In genomic region chr16:76040319-76040945, GRCm38 (mm10) we compare ENCODE assay signal across 20 mouse cellular contexts. TPM values are rescaled to one million over a fixed set of nuclear protein-coding genes. Genes with fewer than 3 reads are reported as not detected.
DNase-seq lines count a peak whose midpoint lies in the region; ATAC-seq and TF ChIP-seq lines count a peak whose summit lies in the region.
"Had no signal": no experiment of that assay in that cellular context is flagged by ENCODE, and none has a peak within 500 bp of the region (broad histone marks: within the 10 kb centered on the region; RNA-seq: fewer than 3 reads in every experiment).

No protein-coding gene starts in this region.

- H3K9me3 ChIP-seq in G1E (replicated peaks) = no peaks in the 10 kb centered on the region
- no peaks in the 10 kb centered on the region for H3K9me3 ChIP-seq in liver, embryonic 12.5 days (replicated peaks)
- H3K9me3 ChIP-seq in liver, embryonic 16.5 days (replicated peaks; ENCODE audit: control insufficient read depth, low read length) = no peaks in the 10 kb centered on the region
- no peaks in the 10 kb centered on the region for H3K9me3 ChIP-seq in intestine, postnatal 0 days (ENCODE audit: control insufficient read depth)
- no peaks in the 10 kb centered on the region for H3K9me3 ChIP-seq in forebrain, embryonic 16.5 days (ENCODE audit: control insufficient read depth, low read length)
- H3K9me3 ChIP-seq: embryonic facial prominence, embryonic 10.5 days; forebrain, embryonic 15.5 days; heart, embryonic 13.5 days; hindbrain, embryonic 12.5 days had no signal

- H3K36me3 ChIP-seq in G1E (replicated peaks) = no peaks in the 10 kb centered on the region
- no peaks in the 10 kb centered on the region for H3K36me3 ChIP-seq in liver, embryonic 12.5 days
- no peaks in the 10 kb centered on the region for H3K36me3 ChIP-seq in liver, embryonic 16.5 days (ENCODE audit: control insufficient read depth, insufficient read depth)
- no peaks in the 10 kb centered on the region for H3K36me3 ChIP-seq in intestine, postnatal 0 days (ENCODE audit: control insufficient read depth, insufficient read depth)
- H3K36me3 ChIP-seq in forebrain, embryonic 16.5 days (ENCODE audit: control insufficient read depth, insufficient read depth) = no peaks in the 10 kb centered on the region
- H3K36me3 ChIP-seq: embryonic facial prominence, embryonic 10.5 days; forebrain, embryonic 15.5 days; heart, embryonic 13.5 days; hindbrain, embryonic 12.5 days had no signal

- ATAC-seq in G1E (ENCODE audit: extremely low read depth, insufficient number of reproducible peaks, low FRiP score, poor library complexity, severe bottlenecking) = peak; percentile 50
- ATAC-seq in liver, embryonic 12.5 days = peak; percentile 84
- peak; percentile 27; the same call in 1 of the 2 replicates for ATAC-seq in liver, embryonic 16.5 days (ENCODE audit: low read depth)
- ATAC-seq in megakaryocyte-erythroid progenitor cell, adult 5-6 weeks (replicated peaks; ENCODE audit: low FRiP score, low TSS enrichment, poor library complexity, severe bottlenecking) = peak; percentile 67
- ATAC-seq in intestine, postnatal 0 days = no peak
- ATAC-seq in forebrain, embryonic 16.5 days = no peak
- ATAC-seq: activated CD4-positive, CD25-positive, alpha-beta regulatory T cell, adult 4 months; forebrain, embryonic 15.5 days; hindbrain, embryonic 16.5 days; Patski had no signal

- no peaks in the 10 kb centered on the region for H3K27me3 ChIP-seq in G1E (ENCODE audit: insufficient read depth, low read length)
- no peaks in the 10 kb centered on the region for H3K27me3 ChIP-seq in liver, embryonic 12.5 days (replicated peaks)
- H3K27me3 ChIP-seq in liver, embryonic 16.5 days (ENCODE audit: control insufficient read depth, insufficient read depth, low read depth, low read length) = no peaks in the 10 kb centered on the region
- no peaks in the 10 kb centered on the region for H3K27me3 ChIP-seq in intestine, postnatal 0 days (replicated peaks; ENCODE audit: control insufficient read depth, insufficient read depth, low read length)
- H3K27me3 ChIP-seq in forebrain, embryonic 16.5 days (replicated peaks; ENCODE audit: control insufficient read depth, insufficient read depth, low read length) = no peaks in the 10 kb centered on the region
- H3K27me3 ChIP-seq: forebrain, embryonic 15.5 days; heart, embryonic 13.5 days; hindbrain, embryonic 12.5 days; Patski had no signal

- peaks cover 31% of the 10 kb centered on the region for H3K4me1 ChIP-seq in G1E (ENCODE audit: insufficient read depth, low read depth, low read length)
- peaks cover 18% of the 10 kb centered on the region for H3K4me1 ChIP-seq in liver, embryonic 12.5 days
- no peaks in the 10 kb centered on the region; the same call in 1 of the 2 replicates for H3K4me1 ChIP-seq in liver, embryonic 16.5 days (ENCODE audit: control insufficient read depth, low read depth, low read length)
- H3K4me1 ChIP-seq in intestine, postnatal 0 days (replicated peaks; ENCODE audit: control insufficient read depth, insufficient read depth, low read length) = no peaks in the 10 kb centered on the region
- no peaks in the 10 kb centered on the region for H3K4me1 ChIP-seq in forebrain, embryonic 16.5 days (replicated peaks; ENCODE audit: control insufficient read depth, insufficient read depth, low read length)
- H3K4me1 ChIP-seq: embryonic facial prominence, embryonic 10.5 days; forebrain, embryonic 15.5 days; heart, embryonic 13.5 days; hindbrain, embryonic 12.5 days had no signal

- no peak for DNase-seq in G1E (ENCODE audit: low spot score)
- no peak for DNase-seq in ovary, postnatal 10 days (ENCODE audit: low spot score)
- DNase-seq: adrenal gland, postnatal 14 days; cerebellum, adult 18-20 months; cerebellum, adult 9-11 months; cerebellum, postnatal 36 days; gastrocnemius, postnatal 25 days; heart, postnatal 4 days had no signal

- no peak for TF ChIP-seq CTCF in G1E (IDR thresholded peaks at IDR 0.05; ENCODE audit: low read depth, low read length)
- no peak for TF ChIP-seq CTCF in intestine, postnatal 0 days (IDR thresholded peaks at IDR 0.05; ENCODE audit: low read depth)

- no peak overlapping the region for H3K9ac ChIP-seq in liver, embryonic 12.5 days
- H3K9ac ChIP-seq in liver, embryonic 16.5 days (ENCODE audit: low read depth, low read length) = no peak overlapping the region
- no peak overlapping the region for H3K9ac ChIP-seq in intestine, postnatal 0 days (ENCODE audit: low read depth, low read length)
- H3K9ac ChIP-seq in forebrain, embryonic 16.5 days (replicated peaks; ENCODE audit: low read depth, low read length) = no peak overlapping the region
- H3K9ac ChIP-seq: forebrain, embryonic 15.5 days; heart, embryonic 13.5 days; hindbrain, embryonic 12.5 days had no signal

- no peak overlapping the region for H3K4me2 ChIP-seq in liver, embryonic 12.5 days
- no peak overlapping the region for H3K4me2 ChIP-seq in liver, embryonic 16.5 days (ENCODE audit: low read depth, low read length)
- H3K4me2 ChIP-seq in intestine, postnatal 0 days (replicated peaks; ENCODE audit: low read depth) = no peak overlapping the region
- H3K4me2 ChIP-seq in forebrain, embryonic 16.5 days (ENCODE audit: low read length) = no peak overlapping the region
- H3K4me2 ChIP-seq: forebrain, embryonic 15.5 days; heart, embryonic 13.5 days; hindbrain, embryonic 12.5 days had no signal

- WGBS in liver, embryonic 12.5 days (ENCODE audit: insufficient replicate concordance) = 58% methylated on average over 6 of the region's 6 CpGs
- 46% methylated on average over 6 of the region's 6 CpGs for WGBS in liver, embryonic 16.5 days (ENCODE audit: insufficient replicate concordance)
- WGBS in intestine, postnatal 0 days = 88% methylated on average over 6 of the region's 6 CpGs
- 87% methylated on average over 6 of the region's 6 CpGs for WGBS in forebrain, embryonic 16.5 days

- no peak overlapping the region for H3K4me3 ChIP-seq in G1E (ENCODE audit: low read depth, low read length)
- no peak overlapping the region for H3K4me3 ChIP-seq in liver, embryonic 12.5 days
- no peak overlapping the region for H3K4me3 ChIP-seq in liver, embryonic 16.5 days (ENCODE audit: low read depth, low read length)
- no peak overlapping the region for H3K4me3 ChIP-seq in intestine, postnatal 0 days (ENCODE audit: low read depth, low read length)
- H3K4me3 ChIP-seq in forebrain, embryonic 16.5 days (replicated peaks; ENCODE audit: low read length) = no peak overlapping the region
- H3K4me3 ChIP-seq: embryonic facial prominence, embryonic 10.5 days; forebrain, embryonic 15.5 days; heart, embryonic 13.5 days; hindbrain, embryonic 12.5 days had no signal

- no peak overlapping the region for H3K27ac ChIP-seq in liver, embryonic 12.5 days
- H3K27ac ChIP-seq in liver, embryonic 16.5 days (ENCODE audit: low read length) = no peak overlapping the region
- H3K27ac ChIP-seq in intestine, postnatal 0 days (ENCODE audit: low read depth, low read length) = no peak overlapping the region
- no peak overlapping the region for H3K27ac ChIP-seq in forebrain, embryonic 16.5 days (ENCODE audit: low read length)
- H3K27ac ChIP-seq: embryonic facial prominence, embryonic 10.5 days; forebrain, embryonic 15.5 days; heart, embryonic 13.5 days; hindbrain, embryonic 12.5 days had no signal

RNA-seq across cellular contexts. Expression of gene Samsn1, which starts 18.4 kb away (rescaled TPM):
- total RNA-seq in G1E (2014; fragmentation: Nextera tagmentation) (257 and 280 TPM in 2 replicates), G1E (2017) (451 and 453 TPM in 2 replicates)
- 4.3 and 5.7 TPM in 2 replicates for polyA plus RNA-seq in G1E (2012)
- polyA plus RNA-seq in liver, embryonic 12.5 days (2016; fragmentation: Nextera tagmentation; extraction: Ambion mirVana) = 17.6 and 17.7 TPM in 2 replicates
- 8.1 and 10.5 TPM in 2 replicates for polyA plus RNA-seq in liver, embryonic 16.5 days (2015; fragmentation: Nextera tagmentation; extraction: Ambion mirVana)
- 69.8 and 79.7 TPM in 2 replicates for total RNA-seq in megakaryocyte-erythroid progenitor cell, adult 5-6 weeks (2014; fragmentation: Nextera tagmentation)
- total RNA-seq in megakaryocyte-erythroid progenitor cell, adult 5-6 weeks (2017) = 157 and 246 TPM in 2 replicates
- polyA plus RNA-seq in intestine, postnatal 0 days (2015; fragmentation: Nextera tagmentation; extraction: Ambion mirVana) = 1.1 and 1.3 TPM in 2 replicates
- polyA plus RNA-seq in forebrain, embryonic 16.5 days (2015; fragmentation: Nextera tagmentation; extraction: Ambion mirVana) = 1.4 and 2.2 TPM in 2 replicates
- polyA plus RNA-seq: Patski had no signal

Comparison
In these comparisons a context has a peak if more than half of its experiments do, and no peak if none do; other contexts are left out.
1. ATAC-seq: peak in G1E (single experiment), liver, embryonic 12.5 days (single experiment), liver, embryonic 16.5 days (single experiment) and megakaryocyte-erythroid progenitor cell, adult 5-6 weeks (single experiment); none in intestine, postnatal 0 days (single experiment) and forebrain, embryonic 16.5 days (single experiment).